Mouse (Mus musculus) kidney, postnatal 10 days (tissue): Measurements from ENCODE around the gene Olfr1195.
"Not testable (repeated sequence)": the region's sequence is repeated elsewhere in the genome, so short reads cannot be mapped to it uniquely, and the experiment has no call there.

ENCODE experiments used
- DNase-seq: peaks from one replicate; pipeline ENCODE4 v3.0.0; 2021; ENCODE audit warnings: mixed read lengths

The Olfr1195 gene

DNA sequence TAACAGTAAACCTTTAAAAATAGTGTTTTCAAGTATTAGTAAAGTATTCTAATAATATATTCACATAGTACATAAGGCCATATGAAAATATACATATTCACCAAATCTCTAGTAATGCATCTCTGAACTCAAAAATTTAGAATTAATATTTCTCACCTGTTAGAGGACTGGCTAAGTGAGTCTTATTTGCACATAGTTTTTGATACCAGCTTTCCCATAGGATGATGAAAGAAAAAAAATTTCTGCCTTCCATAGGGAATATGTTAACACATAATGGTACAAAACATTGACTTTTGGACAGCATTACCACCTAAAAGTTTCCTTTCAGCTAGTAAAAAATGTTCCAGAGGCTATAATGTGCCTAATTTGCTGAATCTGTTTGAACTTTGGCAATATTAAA is at the start of gene Olfr1195:
TSS of gene Olfr1195 (minus strand) at position 101 of the 400 bp plus-strand sequence.
- no peak for DNase-seq

- no peak for DNase-seq
Measured at GRCm38 (mm10) chr2:88732266-88732665, 43.3 kb upstream of the Olfr1195 start, which contains the start of gene Olfr1197. TSS of gene Olfr1197 (minus strand) at chr2:88732366.

- no peak for DNase-seq
Measured at GRCm38 (mm10) chr2:88704497-88704896, 15.5 kb upstream of the Olfr1195 start, which contains the start of gene Olfr1196. TSS of gene Olfr1196 (minus strand) at chr2:88704597.

DNA sequence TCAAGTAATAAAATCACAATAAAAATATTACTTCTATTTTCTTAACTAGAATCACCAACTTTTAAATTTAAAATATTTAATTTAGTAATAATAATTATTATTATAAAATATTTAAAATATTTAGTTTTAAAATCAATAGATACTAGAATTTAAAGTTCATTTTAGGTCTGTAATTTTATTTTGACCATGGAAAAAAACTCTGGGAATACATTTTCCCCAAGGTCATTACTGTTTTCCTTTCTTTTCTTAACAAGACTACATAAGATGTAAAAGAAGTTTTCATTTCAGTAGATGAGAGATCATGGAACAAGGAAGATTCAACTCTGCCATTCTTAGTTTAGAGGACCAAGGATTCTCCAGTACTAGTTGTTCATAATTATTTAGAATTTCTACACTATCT is 13.7 kb downstream of the Olfr1195 start, which contains the start of gene Olfr1193:
TSS of gene Olfr1193 (plus strand) at position 301 of the 400 bp plus-strand sequence.
- DNase-seq = not testable (repeated sequence)

DNA sequence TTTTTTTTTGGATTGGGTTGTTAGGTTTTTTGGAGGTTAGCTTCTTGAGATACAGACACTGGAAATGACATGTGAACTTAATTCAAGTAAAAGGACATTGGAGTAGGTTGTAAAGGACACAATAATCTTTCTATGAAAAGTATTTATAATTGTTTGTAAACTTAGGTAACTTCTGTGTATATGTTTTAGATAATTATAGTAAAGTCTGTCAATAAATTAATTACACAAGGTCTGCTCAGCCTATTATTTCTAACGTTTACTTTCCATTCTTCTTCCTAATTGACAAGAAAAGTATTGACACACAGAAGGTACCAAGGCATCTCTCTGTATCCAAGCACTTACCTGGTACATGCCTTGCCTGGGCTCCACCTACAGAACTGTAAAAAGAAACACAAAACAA is 40.8 kb downstream of the Olfr1195 start, which contains the start of gene Olfr1192-ps1:
TSS of gene Olfr1192-ps1 (plus strand) at position 301 of the 400 bp plus-strand sequence.
- DNase-seq = no peak

- DNase-seq = not testable (repeated sequence)
Measured at GRCm38 (mm10) chr2:88640242-88640641, 48.7 kb downstream of the Olfr1195 start, which contains the start of gene Olfr1191-ps1. TSS of gene Olfr1191-ps1 (plus strand) at chr2:88640542.
